In genomic region chr9:78174016-78174415, GRCm38 (mm10) we compare ENCODE assay signal across 30 mouse cellular contexts. TPM values are rescaled to one million over a fixed set of nuclear protein-coding genes. Genes with fewer than 3 reads are reported as not detected.
DNase-seq lines count a peak whose midpoint lies in the region; ATAC-seq and TF ChIP-seq lines count a peak whose summit lies in the region.
"Had no signal": no experiment of that assay in that cellular context is flagged by ENCODE, and none has a peak within 500 bp of the region (broad histone marks: within the 10 kb centered on the region; RNA-seq: fewer than 3 reads in every experiment).

No protein-coding gene starts in this region.

- no peak overlapping the region for H3K4me2 ChIP-seq in heart, postnatal 0 days (ENCODE audit: low read depth, low read length)
- H3K4me2 ChIP-seq: embryonic facial prominence, embryonic 12.5 days; embryonic facial prominence, embryonic 15.5 days; forebrain, embryonic 12.5 days; heart, embryonic 13.5 days; hindbrain, embryonic 12.5 days had no signal

- no peaks in the 10 kb centered on the region for H3K79me2 ChIP-seq in heart, adult 2 months (replicated peaks; ENCODE audit: control insufficient read depth, insufficient read depth, low read length)

- no peak for ATAC-seq in heart, postnatal 0 days (ENCODE audit: insufficient read depth, low read depth)
- ATAC-seq: CD4-positive, CD25-positive, alpha-beta regulatory T cell, adult 4 months; hindbrain, postnatal 0 days; inflammation-experienced regulatory T-cells, adult 6 months; intestine, embryonic 16.5 days; Patski had no signal

- no peak for DNase-seq in heart, postnatal 0 days (ENCODE audit: low spot score)
- DNase-seq in heart, adult 2 months = no peak
- DNase-seq in ES-CJ7 (ENCODE audit: low read depth, low spot score) = peak; percentile 52
- DNase-seq in neural tube, embryonic 10.5 days (ENCODE audit: extremely low spot score, low spot score) = no peak
- DNase-seq in right cerebral cortex, postnatal 14 days = no peak
- DNase-seq: adrenal gland, adult 2 months; adrenal gland, postnatal 14 days; cerebellum, adult 11 months; cerebellum, adult 2 months; cerebellum, adult 9-11 months; cerebellum, postnatal 25 days; gastrocnemius, postnatal 25 days; heart, adult 18-20 months had no signal

- H3K36me3 ChIP-seq in heart, postnatal 0 days (replicated peaks; ENCODE audit: control insufficient read depth, insufficient read depth, low read length) = no peaks in the 10 kb centered on the region
- peaks cover 3% of the 10 kb centered on the region; the same call in 1 of the 2 replicates for H3K36me3 ChIP-seq in heart, adult 2 months (ENCODE audit: control insufficient read depth, insufficient read depth, low read length)
- H3K36me3 ChIP-seq in ES-Bruce4 (ENCODE audit: control insufficient read depth, insufficient read depth, low read length, poor library complexity, severe bottlenecking) = no peaks in the 10 kb centered on the region
- H3K36me3 ChIP-seq: G1E had no signal

- 52% methylated on average over 1 of the region's 1 CpGs for WGBS in heart, postnatal 0 days
- 57% methylated on average over 1 of the region's 1 CpGs for WGBS in heart, adult 2 months

- no peaks in the 10 kb centered on the region for H3K4me1 ChIP-seq in heart, postnatal 0 days (ENCODE audit: control insufficient read depth, insufficient read depth)
- no peaks in the 10 kb centered on the region; the same call in 1 of the 2 replicates for H3K4me1 ChIP-seq in heart, adult 2 months (ENCODE audit: control insufficient read depth, insufficient read depth, low read length)
- H3K4me1 ChIP-seq in ES-Bruce4 (ENCODE audit: control insufficient read depth, insufficient read depth, low read length) = peaks cover 1% of the 10 kb centered on the region
- H3K4me1 ChIP-seq: embryonic facial prominence, embryonic 12.5 days had no signal

- H3K9me3 ChIP-seq in heart, postnatal 0 days (replicated peaks; ENCODE audit: control insufficient read depth, low read length) = peaks cover 3% of the 10 kb centered on the region; the same call in 1 of the 2 replicates
- no peaks in the 10 kb centered on the region for H3K9me3 ChIP-seq in ES-Bruce4 (replicated peaks; ENCODE audit: control insufficient read depth, insufficient read depth, low read length, poor library complexity, severe bottlenecking)
- H3K9me3 ChIP-seq: embryonic facial prominence, embryonic 12.5 days; embryonic facial prominence, embryonic 15.5 days; forebrain, embryonic 12.5 days; G1E; heart, embryonic 10.5 days; heart, embryonic 13.5 days; hindbrain, embryonic 12.5 days had no signal

- TF ChIP-seq CTCF in heart, postnatal 0 days (IDR thresholded peaks at IDR 0.05; ENCODE audit: low read depth) = no peak
- TF ChIP-seq CTCF in heart, adult 2 months (IDR thresholded peaks at IDR 0.05) = no peak
- TF ChIP-seq CTCF in ES-Bruce4 (IDR thresholded peaks at IDR 0.05; ENCODE audit: low read depth, low read length) = no peak

- H3K4me3 ChIP-seq in heart, postnatal 0 days (ENCODE audit: low read depth, low read length) = no peak overlapping the region
- H3K4me3 ChIP-seq in heart, adult 2 months = no peak overlapping the region
- H3K4me3 ChIP-seq in ES-Bruce4 (ENCODE audit: low read depth, low read length) = no peak overlapping the region
- H3K4me3 ChIP-seq: embryonic facial prominence, embryonic 12.5 days; embryonic facial prominence, embryonic 15.5 days; forebrain, embryonic 12.5 days; heart, embryonic 10.5 days; heart, embryonic 13.5 days; hindbrain, embryonic 12.5 days had no signal

- TF ChIP-seq POLR2A in heart, adult 2 months (IDR thresholded peaks at IDR 0.05; ENCODE audit: insufficient read depth, low read depth, low read length) = no peak
- no peak for TF ChIP-seq POLR2A in ES-Bruce4 (IDR thresholded peaks at IDR 0.05; ENCODE audit: insufficient read depth, low read length)

- intact Hi-C loops in heart, adult 2 months (cut with DNase I) = loop anchor here (10.0 kb wide), 1 partner anchor 259 kb away; the partner anchor contains the start of gene Elovl5

- no peak overlapping the region for H3K9ac ChIP-seq in heart, postnatal 0 days (replicated peaks; ENCODE audit: low read depth, low read length)
- H3K9ac ChIP-seq in heart, adult 2 months (ENCODE audit: low read depth, low read length) = no peak overlapping the region
- no peak overlapping the region for H3K9ac ChIP-seq in ES-Bruce4 (ENCODE audit: low read depth, poor library complexity, severe bottlenecking)
- H3K9ac ChIP-seq: embryonic facial prominence, embryonic 12.5 days; embryonic facial prominence, embryonic 15.5 days; forebrain, embryonic 12.5 days; heart, embryonic 13.5 days; hindbrain, embryonic 12.5 days had no signal

- no peaks in the 10 kb centered on the region for H3K27me3 ChIP-seq in heart, postnatal 0 days (ENCODE audit: control insufficient read depth, insufficient read depth, low read length)
- H3K27me3 ChIP-seq in heart, adult 2 months (ENCODE audit: control insufficient read depth, insufficient read depth, low read length) = no peaks in the 10 kb centered on the region
- H3K27me3 ChIP-seq in ES-Bruce4 (ENCODE audit: control insufficient read depth, insufficient read depth, low read length, poor library complexity, severe bottlenecking) = no peaks in the 10 kb centered on the region
- H3K27me3 ChIP-seq: embryonic facial prominence, embryonic 12.5 days; embryonic facial prominence, embryonic 15.5 days; forebrain, embryonic 12.5 days; heart, embryonic 13.5 days; hindbrain, embryonic 12.5 days; Patski had no signal

- 0 out of 2 replicates have a peak overlapping the region, but pooled peaks have one; percentile 99 for H3K27ac ChIP-seq in heart, postnatal 0 days (ENCODE audit: low read depth)
- H3K27ac ChIP-seq in heart, adult 2 months = no peak overlapping the region
- 0 out of 2 replicates have a peak overlapping the region, but pooled peaks have one; percentile 24 for H3K27ac ChIP-seq in ES-Bruce4 (ENCODE audit: insufficient read depth, low read length)
- H3K27ac ChIP-seq: embryonic facial prominence, embryonic 12.5 days; embryonic facial prominence, embryonic 15.5 days; forebrain, embryonic 12.5 days; heart, embryonic 10.5 days; hindbrain, embryonic 12.5 days had no signal

- no peak for TF ChIP-seq EP300 in heart, postnatal 0 days (IDR thresholded peaks at IDR 0.05; ENCODE audit: low read depth)
- TF ChIP-seq EP300 in heart, adult 2 months (IDR thresholded peaks at IDR 0.05; ENCODE audit: insufficient read depth, low read depth, low read length) = no peak
- TF ChIP-seq EP300 in ES-Bruce4 (IDR thresholded peaks at IDR 0.05; ENCODE audit: insufficient read depth, low read depth, low read length) = no peak

RNA-seq across cellular contexts. Expression of gene Gsta4, which starts 8.6 kb away (rescaled TPM):
- 59.8 and 81.1 TPM in 2 replicates for total RNA-seq in heart, postnatal 0 days (2014; rRNA removed; ENCODE audit: low replicate concordance)
- polyA plus RNA-seq in heart, postnatal 0 days (2015; fragmentation: Nextera tagmentation; extraction: Ambion mirVana) = 124 and 134 TPM in 2 replicates
- total RNA-seq in heart, adult 2 months (2021) = 100 to 1,000 TPM; 100 to 104 TPM
- 53.4 and 88.7 TPM in 2 replicates for polyA plus RNA-seq in heart, adult 2 months (2012; rRNA removed)
- 322 and 323 TPM in 2 replicates for polyA plus RNA-seq in ES-Bruce4 (2011; ENCODE audit: insufficient read depth, insufficient read length, low read depth, missing spikeins)

RNA-seq across cellular contexts. Expression of gene Gsta1, which starts 56.4 kb away (rescaled TPM):
- not detected in 2 replicates for total RNA-seq in heart, postnatal 0 days (2014; rRNA removed; ENCODE audit: low replicate concordance)
- polyA plus RNA-seq in heart, postnatal 0 days (2015; fragmentation: Nextera tagmentation; extraction: Ambion mirVana) = 0.45 TPM in 1 of 2 replicates, not detected in the other
- 1 to 10 TPM; 1.3 to 2.2 TPM for total RNA-seq in heart, adult 2 months (2021)
- polyA plus RNA-seq in heart, adult 2 months (2012; rRNA removed) = 0.66 and 2.3 TPM in 2 replicates
- not detected in 2 replicates for polyA plus RNA-seq in ES-Bruce4 (2011; ENCODE audit: insufficient read depth, insufficient read length, low read depth, missing spikeins)
- total RNA-seq: adrenal gland, postnatal 14 days; common myeloid progenitor, adult 5-6 weeks; G1E; gastrocnemius, adult 8-10 months; gastrocnemius, postnatal 25 days; hematopoietic stem cell, adult 5-6 weeks; hindbrain, postnatal 0 days had no signal
- polyA plus RNA-seq: adrenal gland, adult 2 months; CD4-positive, CD25-positive, alpha-beta regulatory T cell, adult 4 months; cerebellum, adult 2 months; embryonic facial prominence, embryonic 12.5 days; forebrain, embryonic 12.5 days; G1E; gonadal fat pad, adult 2 months; heart, embryonic 10.5 days; heart, embryonic 13.5 days; hindbrain, embryonic 12.5 days; hindbrain, postnatal 0 days; inflammation-experienced regulatory T-cells, adult 6 months had no signal
